ENCODE assay signal across 7 mouse cellular contexts in the genomic region with DNA sequence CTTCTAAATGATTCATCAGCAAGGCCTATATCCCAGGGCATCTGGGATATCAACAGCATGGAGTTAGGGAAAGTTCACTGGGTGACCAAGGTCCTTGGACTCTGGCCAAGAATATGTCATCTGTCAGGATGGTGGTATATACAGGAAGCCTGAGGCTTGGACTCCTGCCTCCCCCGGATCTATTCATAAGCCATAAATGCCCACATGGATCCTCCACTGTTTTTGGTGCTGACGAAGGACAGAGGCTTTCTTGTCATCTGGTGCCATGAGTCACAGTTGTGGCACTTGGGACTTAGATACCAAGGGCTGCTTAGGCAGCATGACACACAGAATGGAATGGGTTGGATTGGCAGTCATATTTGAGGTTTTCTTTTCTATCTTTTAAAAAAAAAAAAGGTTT.
DNase-seq lines count a peak whose midpoint lies in the region; ATAC-seq lines count a peak whose summit lies in the region.

No protein-coding gene starts in this region.

- ATAC-seq in erythroblast, adult 5-6 weeks (replicated peaks; ENCODE audit: low FRiP score, poor library complexity, severe bottlenecking): no peak

- intact Hi-C loops in heart, postnatal 36 days (cut with DNase I): no loop called here

- DNase-seq in heart, postnatal 4 days: peak; percentile 8
- no peak for DNase-seq in heart, postnatal 36 days
- DNase-seq in MN1 (ENCODE audit: low spot score): peak; percentile 47
- DNase-seq in adrenal gland, adult 8-10 months: peak; percentile 33
- peak; percentile 29 for DNase-seq in lung, postnatal 10 days
- no peak for DNase-seq in kidney, adult 8-10 months

Comparison
In these comparisons a context has a peak if more than half of its experiments do, and no peak if none do; other contexts are left out.
1. DNase-seq: peak in heart, postnatal 4 days (single experiment), MN1 (single experiment), adrenal gland, adult 8-10 months (single experiment) and lung, postnatal 10 days (single experiment); none in heart, postnatal 36 days (0 of 2) and kidney, adult 8-10 months (0 of 2).